Mouse (Mus musculus) yolk sac, embryonic 10.5 days (tissue): ENCODE measurements around the gene Gpsm3.

ENCODE experiments used
- DNase-seq: peaks from one replicate; pipeline ENCODE4 v3.0.0-alpha.2; 2017; ENCODE audit warnings: low spot score

Gpsm3 gene

DNA sequence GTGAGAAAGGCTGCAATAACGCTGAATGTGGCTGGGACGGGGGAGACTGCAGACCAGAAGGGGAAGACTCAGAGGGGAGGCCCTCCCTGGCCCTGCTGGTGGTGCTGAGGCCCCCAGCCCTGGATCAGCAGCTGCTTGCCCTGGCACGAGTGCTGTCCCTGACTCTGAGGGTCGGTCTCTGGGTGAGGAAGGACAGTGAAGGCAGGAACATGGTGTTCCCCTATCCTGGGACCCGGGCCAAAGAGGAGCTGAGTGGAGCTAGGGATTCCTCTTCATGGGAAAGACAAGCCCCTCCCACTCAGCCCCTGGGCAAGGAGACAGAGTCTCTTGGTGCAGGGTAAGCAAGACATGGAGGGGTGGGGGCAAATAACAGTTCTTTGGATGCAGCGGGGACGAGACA, 6.2 kb upstream of the Gpsm3 start:
- no peak for DNase-seq

- DNase-seq: no peak
Observed at GRCm38 (mm10) chr17:34583819-34584218, 5.8 kb upstream of the Gpsm3 start.

DNA sequence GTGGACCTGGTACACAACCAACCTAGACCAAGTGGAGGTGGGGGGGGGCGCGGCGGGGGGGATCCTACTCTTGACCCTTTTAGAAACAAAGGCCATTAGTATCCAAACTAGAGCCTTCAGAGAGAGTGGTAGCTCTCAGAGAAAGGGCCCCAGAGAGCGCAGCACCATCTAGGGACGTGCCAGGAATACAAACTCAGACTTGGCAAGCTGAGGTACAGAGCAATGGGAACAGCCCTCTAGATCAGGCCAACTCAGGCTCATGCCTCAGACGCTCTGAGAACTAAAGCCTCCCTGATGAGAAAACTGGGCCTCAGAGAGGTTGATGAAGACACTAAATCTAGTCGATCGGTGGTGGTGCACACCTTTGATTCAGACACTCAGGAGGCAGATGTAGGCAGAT, 4.5 kb upstream of the Gpsm3 start:
- DNase-seq: no peak

GRCm38 (mm10) chr17:34585877-34586771, 3.5 kb upstream of the Gpsm3 start:
- DNase-seq: no peak

DNA sequence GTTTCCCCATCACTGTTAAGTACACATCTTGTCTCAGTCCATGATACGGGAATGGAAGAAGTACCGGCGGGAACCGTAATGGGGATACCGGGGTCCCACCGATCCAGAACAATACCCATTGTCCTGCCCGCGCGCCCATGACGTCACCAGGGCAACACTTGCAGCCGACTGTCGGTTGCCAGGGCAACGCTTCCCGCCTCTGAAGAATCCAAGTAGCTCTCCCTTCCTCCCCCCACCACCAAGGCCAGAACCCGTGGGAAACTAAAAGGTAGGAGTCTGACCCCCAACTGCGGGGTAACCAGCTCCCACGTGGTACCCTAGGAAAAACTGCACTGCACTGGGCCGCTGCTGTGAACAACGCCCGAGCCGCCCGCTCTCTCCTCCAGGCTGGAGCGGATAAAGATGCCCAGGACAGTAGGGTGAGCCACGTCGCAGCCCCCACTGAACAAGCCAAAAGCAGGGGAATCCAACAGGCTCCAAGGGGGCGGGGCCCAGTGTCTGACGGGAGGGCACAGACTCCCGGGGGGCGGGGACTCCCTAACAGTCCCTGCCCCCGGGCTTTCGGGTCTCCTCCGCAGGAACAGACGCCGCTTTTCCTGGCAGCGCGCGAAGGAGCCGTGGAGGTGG, 2.7 kb upstream of the Gpsm3 start:
- peak; percentile 95 for DNase-seq

GRCm38 (mm10) chr17:34587423-34587811, 2.2 kb upstream of the Gpsm3 start:
- DNase-seq: peak; percentile 96

DNA sequence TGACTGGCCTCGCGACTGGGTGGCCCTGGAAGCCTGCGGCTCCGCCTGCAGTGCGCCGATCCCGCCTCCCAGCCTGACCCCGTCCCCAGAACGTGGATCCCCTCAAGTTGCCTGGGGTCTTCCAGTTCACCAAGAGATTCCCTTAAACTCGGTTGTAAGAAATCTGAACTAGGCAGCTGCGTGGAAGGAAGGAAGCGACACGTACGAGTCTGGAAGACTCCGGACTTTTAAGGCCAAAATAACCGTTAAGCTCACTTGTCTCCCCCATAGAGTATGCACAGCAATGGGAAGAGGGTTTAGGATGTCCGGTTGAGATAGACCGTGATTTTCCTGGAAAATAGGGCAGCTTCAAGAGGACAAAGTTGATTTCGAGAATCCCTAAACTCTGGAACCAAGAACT, 1.8 kb upstream of the Gpsm3 start:
- no peak for DNase-seq

DNA sequence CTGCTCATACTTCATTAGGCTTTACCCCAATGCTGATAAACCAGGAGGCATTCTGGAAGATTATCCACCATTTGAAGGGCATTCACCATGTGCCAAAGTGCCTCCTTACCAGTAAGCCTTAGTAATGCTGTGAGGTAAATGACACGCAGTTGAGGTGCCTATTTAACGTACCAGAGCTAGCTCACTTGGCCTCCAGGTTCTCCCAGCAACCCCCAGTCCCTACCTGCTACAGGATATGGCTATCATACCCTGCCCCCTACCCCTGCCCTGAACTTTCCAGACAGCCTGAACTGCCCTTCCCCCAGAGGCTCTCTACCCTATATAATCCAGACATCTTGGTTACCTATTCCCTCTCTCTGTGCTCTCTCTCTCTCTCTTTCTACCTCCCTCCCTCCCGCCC, 839 bp upstream of the Gpsm3 start:
- no peak for DNase-seq

- no peak for DNase-seq
Observed at GRCm38 (mm10) chr17:34589206-34589605, 400 bp upstream of the Gpsm3 start.

DNA sequence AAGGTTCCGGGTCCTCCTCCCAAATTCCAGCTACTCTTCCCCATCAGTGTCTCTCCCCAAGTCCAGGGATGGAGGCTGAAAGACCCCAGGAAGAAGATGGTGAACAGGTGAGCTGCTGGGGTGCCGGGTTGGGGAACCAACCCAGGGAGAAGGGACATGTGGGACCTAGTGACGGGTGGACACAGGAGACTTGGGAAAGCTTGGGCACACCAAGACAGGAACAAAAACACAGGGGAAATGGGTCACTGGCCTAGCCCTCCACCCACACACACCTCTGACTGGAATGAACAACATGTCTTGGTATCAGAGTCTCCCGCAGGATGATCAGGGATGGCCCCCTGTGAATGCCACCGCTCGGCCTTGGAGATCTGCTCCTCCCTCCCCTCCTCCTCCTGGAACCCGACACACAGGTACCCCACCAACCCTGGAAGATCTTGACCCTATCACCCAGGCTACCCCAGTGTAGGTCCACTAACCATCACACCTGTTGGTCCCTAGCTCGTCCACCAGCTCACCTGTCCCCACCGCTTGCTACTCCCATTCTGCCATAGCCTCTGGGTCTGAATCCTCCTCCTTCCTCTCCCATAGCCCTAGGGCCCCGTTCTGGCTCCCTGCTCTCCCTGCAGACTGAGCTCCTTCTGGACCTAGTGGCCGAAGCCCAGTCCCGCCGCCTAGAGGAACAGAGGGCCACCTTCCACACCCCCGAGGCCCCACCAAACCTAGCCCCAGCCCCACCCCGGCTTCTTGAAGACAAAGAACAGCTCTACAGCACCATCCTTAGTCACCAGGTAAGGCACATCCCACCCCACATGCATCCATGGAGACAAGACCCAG, 765 bp downstream of the Gpsm3 start:
- DNase-seq: no peak

- peak; percentile 43 for DNase-seq
Observed at GRCm38 (mm10) chr17:34591029-34591993, 1.7 kb downstream of the Gpsm3 start, which contains the start of gene Pbx2. Gene Pbx2 (plus strand): TSS chr17:34591266.

GRCm38 (mm10) chr17:34591994-34592375, 2.4 kb downstream of the Gpsm3 start:
- DNase-seq: peak; percentile 97

DNA sequence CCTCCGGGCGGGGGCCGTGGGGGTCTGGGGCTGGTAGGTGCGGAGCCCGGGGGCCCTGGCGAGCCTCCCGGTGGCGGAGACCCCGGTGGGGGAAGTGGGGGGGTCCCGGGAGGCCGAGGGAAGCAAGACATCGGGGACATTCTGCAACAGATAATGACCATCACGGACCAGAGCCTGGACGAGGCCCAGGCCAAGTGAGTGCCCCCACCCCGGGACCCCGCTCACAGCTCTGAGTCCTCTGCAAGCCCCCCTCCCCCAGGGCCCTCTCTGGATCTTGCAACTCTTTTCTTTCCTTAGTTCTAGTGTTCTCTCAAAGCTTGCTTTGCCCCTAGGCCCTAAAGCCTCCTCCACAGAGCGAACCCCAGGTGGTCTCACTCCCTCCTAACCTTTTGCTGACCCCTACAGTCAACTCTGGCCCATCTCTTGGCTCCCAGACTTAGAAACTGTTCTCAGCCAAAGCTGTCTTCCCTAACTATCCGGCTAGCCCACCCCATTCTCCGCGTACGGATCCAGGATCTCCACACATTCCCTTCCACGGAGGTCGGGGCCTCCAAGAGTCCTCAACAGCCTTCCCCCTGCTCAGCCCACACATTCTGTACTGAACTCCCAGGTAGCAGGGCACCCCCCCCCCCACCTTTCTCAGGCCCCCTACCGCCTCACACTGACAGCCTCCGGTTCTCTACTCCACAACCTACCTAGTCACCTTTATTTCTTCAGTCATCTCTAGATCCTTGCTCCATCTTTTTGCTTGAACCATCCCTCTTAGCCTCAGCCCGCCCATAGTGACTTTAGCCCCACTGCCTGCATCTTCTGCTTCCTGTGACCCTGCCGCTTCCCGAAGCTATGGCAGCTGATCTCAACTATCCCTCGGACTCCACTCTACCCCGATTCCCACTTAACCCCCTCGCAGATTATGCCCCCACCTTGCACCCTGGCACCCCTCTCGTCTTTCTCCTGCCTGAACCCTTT, 3.3 kb downstream of the Gpsm3 start:
- peak; percentile 47 for DNase-seq

- DNase-seq: no peak
Observed at GRCm38 (mm10) chr17:34593752-34594525, 4.3 kb downstream of the Gpsm3 start.

DNA sequence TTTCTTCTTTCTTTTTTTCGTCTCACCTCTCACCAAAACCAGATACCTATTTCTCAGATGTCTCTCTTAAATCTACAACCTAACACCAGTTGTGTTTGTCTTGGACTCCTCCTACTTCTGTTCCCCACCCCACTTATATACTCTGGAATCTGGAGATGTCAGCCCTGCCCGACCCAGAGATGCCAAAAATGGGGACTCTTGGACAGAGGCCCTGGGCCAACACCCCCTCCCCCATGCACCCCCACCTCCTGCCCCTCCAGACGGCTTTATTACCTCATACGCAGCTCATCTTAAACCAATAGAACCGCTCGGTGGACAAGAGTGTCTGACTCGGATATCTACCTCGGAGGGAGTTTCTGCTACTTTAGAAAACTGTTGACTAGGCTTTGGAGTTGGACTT, 6.5 kb downstream of the Gpsm3 start:
- DNase-seq: no peak

- no peak for DNase-seq
Observed at GRCm38 (mm10) chr17:34597566-34598095, 8.0 kb downstream of the Gpsm3 start, which contains the start of gene Ager. Gene Ager (plus strand): TSS chr17:34597862.

DNA sequence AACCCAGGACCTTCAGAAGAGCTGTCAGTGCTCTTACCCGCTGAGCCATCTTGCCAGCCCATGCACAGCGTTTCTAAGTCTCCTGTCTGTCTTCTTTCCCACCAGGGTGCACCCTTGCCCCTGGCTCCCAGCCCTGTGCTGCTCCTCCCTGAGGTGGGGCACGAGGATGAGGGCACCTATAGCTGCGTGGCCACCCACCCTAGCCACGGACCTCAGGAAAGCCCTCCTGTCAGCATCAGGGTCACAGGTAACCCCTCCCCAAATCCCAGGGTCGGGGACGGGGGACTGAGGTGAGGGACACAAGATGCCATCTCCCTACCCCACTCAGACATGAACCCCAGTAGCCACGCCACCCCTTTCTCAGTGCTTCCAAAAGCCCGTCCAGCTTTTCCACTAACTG, 10.3 kb downstream of the Gpsm3 start:
- DNase-seq: no peak

- no peak for DNase-seq
Observed at GRCm38 (mm10) chr17:34601796-34602195, 12.2 kb downstream of the Gpsm3 start.
